ENCODE assay signal across 23 mouse cellular contexts in genomic region chr5:75702080-75702479, GRCm38 (mm10).
DNase-seq lines count a peak whose midpoint lies in the region; ATAC-seq and TF ChIP-seq lines count a peak whose summit lies in the region.
"Had no signal": no experiment of that assay in that cellular context is flagged by ENCODE, and none has a peak within 500 bp of the region (broad histone marks: within the 10 kb centered on the region; RNA-seq: fewer than 3 reads in every experiment).

No protein-coding gene starts in this region.

- H3K27ac ChIP-seq in heart, embryonic 12.5 days (ENCODE audit: poor library complexity, severe bottlenecking) = no peak overlapping the region
- H3K27ac ChIP-seq in heart, embryonic 10.5 days = no peak overlapping the region
- no peak overlapping the region for H3K27ac ChIP-seq in heart, embryonic 11.5 days (ENCODE audit: low read depth, low read length)
- H3K27ac ChIP-seq in MEL (ENCODE audit: control insufficient read depth, low read depth, low read length) = no peak overlapping the region

- DNase-seq in heart, adult 11 months = peak; percentile 54
- DNase-seq in heart, embryonic 10.5 days (ENCODE audit: low spot score) = peak; percentile 58
- DNase-seq in MEL (ENCODE audit: low read depth, low spot score) (peak; percentile 25), MN1 (ENCODE audit: low spot score) (no peak)
- DNase-seq: adrenal gland, adult 2 months; adrenal gland, adult 8-10 months; adrenal gland, postnatal 10 days; adrenal gland, postnatal 14 days; adrenal gland, postnatal 25 days; adrenal gland, postnatal 36 days; B cell, adult 2 months; cerebellum, adult 11 months; cerebellum, adult 11-12 months; cerebellum, adult 18-20 months; cerebellum, adult 2 months; cerebellum, adult 8-10 months had no signal

- TF ChIP-seq RAD21 in MEL (IDR thresholded peaks at IDR 0.05; ENCODE audit: low read depth, low read length) = no peak

- 83% methylated on average over 8 of the region's 8 CpGs for WGBS in heart, embryonic 12.5 days
- WGBS in heart, embryonic 10.5 days = 84% methylated on average over 8 of the region's 8 CpGs
- WGBS in heart, embryonic 11.5 days (ENCODE audit: insufficient replicate concordance) = 82% methylated on average over 8 of the region's 8 CpGs

- H3K4me1 ChIP-seq in heart, embryonic 12.5 days (replicated peaks) = no peaks in the 10 kb centered on the region
- peaks cover 6% of the 10 kb centered on the region for H3K4me1 ChIP-seq in heart, embryonic 10.5 days
- H3K4me1 ChIP-seq in heart, embryonic 11.5 days (ENCODE audit: control insufficient read depth, insufficient read depth, low read length) = no peaks in the 10 kb centered on the region
- H3K4me1 ChIP-seq in MEL (ENCODE audit: control insufficient read depth in 1 of 2, insufficient read depth in 2 of 2, low read length in 2 of 2) = peaks cover 3 to 10% of the 10 kb centered on the region in 2 experiments

- no peak for ATAC-seq in heart, embryonic 12.5 days (ENCODE audit: insufficient number of reproducible peaks, low FRiP score)
- no peak for ATAC-seq in heart, embryonic 11.5 days (replicated peaks; ENCODE audit: insufficient number of reproducible peaks, low FRiP score, low TSS enrichment)
- ATAC-seq: activated CD4-positive, CD25-positive, alpha-beta regulatory T cell, adult 4 months; CD4-positive, CD25-positive, alpha-beta regulatory T cell, adult 4 months; Patski had no signal

- TF ChIP-seq EP300 in MEL (IDR thresholded peaks at IDR 0.05; ENCODE audit: low read depth in 1 of 2, low read length in 2 of 2) = peak; percentile 25 to 54; a peak in 1 of 4 replicates

- TF ChIP-seq POLR2A in MEL (IDR thresholded peaks at IDR 0.05; ENCODE audit: control insufficient read depth in 1 of 2, insufficient read depth in 1 of 2, low read depth in 1 of 2, low read length in 2 of 2, poor library complexity in 1 of 2) = no peak

- no peak overlapping the region for H3K4me2 ChIP-seq in heart, embryonic 12.5 days
- no peak overlapping the region for H3K4me2 ChIP-seq in heart, embryonic 11.5 days

- H3K9me3 ChIP-seq in heart, embryonic 12.5 days (replicated peaks) = peaks cover 16% of the 10 kb centered on the region
- H3K9me3 ChIP-seq in heart, embryonic 10.5 days = 0 out of 2 replicates have a peak, but pooled peaks cover 3% of the 10 kb centered on the region
- 0 out of 2 replicates have a peak, but pooled peaks cover 6% of the 10 kb centered on the region for H3K9me3 ChIP-seq in heart, embryonic 11.5 days (replicated peaks; ENCODE audit: control insufficient read depth, low read length)
- no peaks in the 10 kb centered on the region for H3K9me3 ChIP-seq in MEL (replicated peaks; ENCODE audit: insufficient read depth, low read length)
- H3K9me3 ChIP-seq: G1E had no signal

- no peaks in the 10 kb centered on the region for H3K27me3 ChIP-seq in heart, embryonic 12.5 days (replicated peaks)
- no peaks in the 10 kb centered on the region for H3K27me3 ChIP-seq in heart, embryonic 10.5 days (ENCODE audit: insufficient read depth, poor library complexity, severe bottlenecking)
- H3K27me3 ChIP-seq in heart, embryonic 11.5 days (ENCODE audit: control insufficient read depth, insufficient read depth, low read length) = no peaks in the 10 kb centered on the region
- H3K27me3 ChIP-seq in MEL (ENCODE audit: control insufficient read depth in 1 of 2, insufficient read depth in 2 of 2, low read length in 2 of 2) = no peaks in the 10 kb centered on the region
- H3K27me3 ChIP-seq: CH12.LX, Patski had no signal

- no peak overlapping the region for H3K9ac ChIP-seq in heart, embryonic 12.5 days
- H3K9ac ChIP-seq in heart, embryonic 11.5 days (ENCODE audit: low read depth, low read length) = no peak overlapping the region
- no peak overlapping the region for H3K9ac ChIP-seq in MEL (ENCODE audit: control insufficient read depth, low read depth, low read length, poor library complexity, severe bottlenecking)

- H3K36me3 ChIP-seq in heart, embryonic 12.5 days = no peaks in the 10 kb centered on the region
- no peaks in the 10 kb centered on the region for H3K36me3 ChIP-seq in heart, embryonic 10.5 days
- H3K36me3 ChIP-seq in heart, embryonic 11.5 days (ENCODE audit: control insufficient read depth, insufficient read depth, low read length) = no peaks in the 10 kb centered on the region
- peaks cover 0 to 4% of the 10 kb centered on the region in 2 experiments; a peak in 2 of 4 replicates for H3K36me3 ChIP-seq in MEL (ENCODE audit: control insufficient read depth in 1 of 2, insufficient read depth in 2 of 2, low read length in 2 of 2)
- H3K36me3 ChIP-seq: G1E had no signal

- no peak overlapping the region for H3K4me3 ChIP-seq in heart, embryonic 12.5 days
- no peak overlapping the region for H3K4me3 ChIP-seq in heart, embryonic 10.5 days
- H3K4me3 ChIP-seq in heart, embryonic 11.5 days (ENCODE audit: low read depth, low read length) = no peak overlapping the region
- H3K4me3 ChIP-seq in MEL (ENCODE audit: control insufficient read depth in 1 of 2, insufficient read depth in 1 of 2, low read depth in 2 of 2, low read length in 2 of 2) = no peak overlapping the region

- H3K79me2 ChIP-seq in MEL (ENCODE audit: control insufficient read depth, insufficient read depth, low read length, poor library complexity) = no peaks in the 10 kb centered on the region

- TF ChIP-seq CTCF in MEL (IDR thresholded peaks at IDR 0.05 in 2 of 3, conservative IDR thresholded peaks at IDR 0.05 in 1 of 3; ENCODE audit: control insufficient read depth in 1 of 3, insufficient read depth in 1 of 3, low read depth in 2 of 3, low read length in 3 of 3, poor library complexity in 1 of 3, severe bottlenecking in 1 of 3) = no peak

TF ChIP-seq in MEL, 35 proteins besides CTCF, POLR2A, EP300 and RAD21:
- TF ChIP-seq RCOR1 (IDR thresholded peaks at IDR 0.05; ENCODE audit: low read depth, low read length) (no peak), TBP (IDR thresholded peaks at IDR 0.05; ENCODE audit: low read depth, low read length) (no peak), MAZ (IDR thresholded peaks at IDR 0.05; ENCODE audit: low read depth, low read length) (no peak), MYB (IDR thresholded peaks at IDR 0.05; ENCODE audit: low read depth, low read length) (no peak), USF1 (IDR thresholded peaks at IDR 0.05; ENCODE audit: low read depth, low read length) (peak; percentile 66), MYC (IDR thresholded peaks at IDR 0.05; ENCODE audit: low read depth, low read length) (no peak), GATA1 (IDR thresholded peaks at IDR 0.05; ENCODE audit: low read depth, low read length) (no peak), MXI1 (IDR thresholded peaks at IDR 0.05; ENCODE audit: low read depth, low read length) (peak; percentile 41; the same call in 1 of the 2 replicates), CHD2 (IDR thresholded peaks at IDR 0.05; ENCODE audit: low read length) (no peak), GABPA (IDR thresholded peaks at IDR 0.05; ENCODE audit: low read depth, low read length) (no peak), ZMIZ1 (IDR thresholded peaks at IDR 0.05; ENCODE audit: low read depth, low read length) (no peak), USF2 (IDR thresholded peaks at IDR 0.05; ENCODE audit: borderline replicate concordance in 1 of 2, insufficient read depth in 1 of 2, low read depth in 1 of 2, low read length in 2 of 2) (0 out of 4 replicates have a peak, but pooled peaks of 1 of the 2 experiments have one; percentile 15), MEF2A (IDR thresholded peaks at IDR 0.05; ENCODE audit: extremely low read depth, insufficient replicate concordance, low read depth, low read length, poor library complexity, severe bottlenecking) (no peak), ZC3H11A (IDR thresholded peaks at IDR 0.05; ENCODE audit: low read depth, low read length) (no peak), POLR2AphosphoS5 (IDR thresholded peaks at IDR 0.05; ENCODE audit: borderline replicate concordance, low read depth, low read length) (no peak)
TF ChIP-seq in MEL: peak in this region for 3.
